Mouse (Mus musculus) B cell, adult 2 months (primary cell): ENCODE data around the gene Hnrnpll.
A peak's percentile ranks its signal among the peaks of the same experiment; 100 is the strongest.

ENCODE experiments used
- DNase-seq, 2 experiments: peaks; one replicate each; pipeline ENCODE4 v3.0.0; 2022

The Hnrnpll gene

GRCm38 (mm10) chr17:80061783-80062619 is at the start of gene Hnrnpll:
Gene Hnrnpll, minus strand, starts transcription at chr17:80062334.
- DNase-seq, result peak; percentile 63 to 69

DNA sequence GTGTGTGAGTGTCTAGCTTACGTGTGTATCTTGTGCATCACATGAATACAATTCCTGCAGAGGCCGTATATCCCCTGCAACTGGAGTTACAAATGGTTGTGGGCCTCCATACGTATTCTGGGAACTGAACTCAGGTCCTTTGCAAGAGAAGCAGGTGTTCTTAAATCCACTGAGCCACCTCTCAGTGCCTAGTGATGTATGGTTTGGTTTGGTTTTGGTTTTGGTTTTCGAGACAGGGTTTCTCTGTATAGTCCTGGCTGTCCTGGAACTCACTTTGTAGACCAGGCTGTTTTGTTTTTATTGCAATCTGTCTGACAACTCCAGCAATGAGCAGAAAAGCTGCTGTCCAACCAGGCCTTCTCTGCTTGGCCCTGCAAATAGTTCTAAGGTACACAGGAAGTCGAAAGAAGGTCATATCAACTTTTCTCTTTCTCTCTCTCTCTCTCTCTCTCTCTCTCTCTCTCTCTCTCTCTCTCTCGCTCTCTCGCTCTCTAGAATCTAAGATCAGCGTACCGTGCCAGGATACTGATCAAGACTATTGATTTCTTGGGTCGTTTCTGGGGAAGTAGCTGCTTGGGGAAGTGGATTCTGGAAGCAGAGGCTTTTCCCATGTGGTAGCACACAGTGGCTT is 43.3 kb upstream of the Hnrnpll start:
- no peak for DNase-seq

DNA sequence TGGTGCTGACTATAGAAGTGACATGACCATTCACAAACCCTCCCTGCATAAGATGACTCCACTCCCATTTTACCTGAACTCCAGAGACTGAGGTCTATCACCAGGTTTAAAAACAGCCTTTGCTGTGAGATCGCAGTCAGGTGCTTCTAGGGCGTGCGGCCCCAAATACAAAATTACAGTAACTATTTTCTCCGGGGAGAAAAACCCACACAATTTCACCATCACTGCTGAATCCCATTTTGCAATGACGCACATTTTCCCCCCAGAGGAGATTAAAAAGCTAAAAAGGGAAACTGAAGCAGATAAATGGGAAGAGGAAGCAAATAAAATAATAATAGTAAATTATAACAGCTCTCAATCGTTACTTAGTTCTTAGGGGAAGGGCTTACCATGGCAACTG is 37.7 kb upstream of the Hnrnpll start:
- no peak for DNase-seq

DNA sequence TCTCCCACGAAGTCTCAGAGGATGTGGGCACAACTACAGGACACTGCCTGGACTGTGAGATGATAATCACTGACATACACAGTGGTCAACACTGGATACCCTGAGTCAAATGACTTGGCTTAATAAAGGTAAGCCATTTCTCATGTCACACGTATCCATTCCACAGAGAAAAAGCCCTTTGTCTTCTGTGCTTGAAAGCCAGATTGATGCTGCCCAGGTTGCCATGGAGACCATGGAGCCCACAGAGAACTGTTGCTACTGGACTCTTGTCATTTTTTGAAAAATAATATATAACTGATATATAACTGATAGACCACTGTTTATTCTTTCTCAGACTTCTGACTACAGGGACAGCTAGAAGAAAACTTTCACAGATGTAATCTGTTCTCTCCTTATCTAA is 35.1 kb upstream of the Hnrnpll start:
- no peak for DNase-seq

- DNase-seq, result no peak
Observed at GRCm38 (mm10) chr17:80096720-80097114, 34.6 kb upstream of the Hnrnpll start.

DNA sequence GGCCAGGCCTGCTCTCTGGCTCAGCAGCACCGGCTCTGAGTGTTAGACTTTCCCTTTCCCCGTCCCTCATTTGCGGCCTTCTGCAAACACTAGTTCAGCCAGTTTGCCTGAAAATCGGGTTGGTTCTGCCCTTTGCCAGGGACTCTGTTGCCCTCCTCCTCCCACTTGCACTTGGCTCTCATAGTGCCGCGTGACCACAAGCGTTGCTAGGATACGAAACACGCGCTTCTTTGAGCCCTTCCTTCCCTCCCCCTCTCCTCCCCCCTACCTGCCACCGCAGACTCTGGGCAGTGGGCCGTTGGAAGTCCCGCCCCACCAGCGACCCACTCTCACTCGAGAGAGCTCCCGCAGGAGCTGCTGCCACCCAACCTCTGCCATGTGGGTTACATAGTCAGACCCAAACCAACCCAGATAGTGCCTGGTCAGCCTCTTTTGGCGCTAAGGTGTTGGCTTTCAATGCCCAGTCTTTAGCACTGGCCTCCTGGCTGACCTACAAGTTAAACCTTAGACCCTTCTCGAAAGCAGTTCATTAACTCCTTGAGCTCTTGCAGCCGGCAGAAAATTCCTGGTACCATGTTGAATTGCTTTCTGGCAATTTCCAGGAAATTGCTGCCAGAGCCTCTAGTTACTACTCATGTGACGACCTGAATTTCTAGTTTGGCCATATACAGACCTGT is 34.0 kb upstream of the Hnrnpll start:
- no peak for DNase-seq

DNA sequence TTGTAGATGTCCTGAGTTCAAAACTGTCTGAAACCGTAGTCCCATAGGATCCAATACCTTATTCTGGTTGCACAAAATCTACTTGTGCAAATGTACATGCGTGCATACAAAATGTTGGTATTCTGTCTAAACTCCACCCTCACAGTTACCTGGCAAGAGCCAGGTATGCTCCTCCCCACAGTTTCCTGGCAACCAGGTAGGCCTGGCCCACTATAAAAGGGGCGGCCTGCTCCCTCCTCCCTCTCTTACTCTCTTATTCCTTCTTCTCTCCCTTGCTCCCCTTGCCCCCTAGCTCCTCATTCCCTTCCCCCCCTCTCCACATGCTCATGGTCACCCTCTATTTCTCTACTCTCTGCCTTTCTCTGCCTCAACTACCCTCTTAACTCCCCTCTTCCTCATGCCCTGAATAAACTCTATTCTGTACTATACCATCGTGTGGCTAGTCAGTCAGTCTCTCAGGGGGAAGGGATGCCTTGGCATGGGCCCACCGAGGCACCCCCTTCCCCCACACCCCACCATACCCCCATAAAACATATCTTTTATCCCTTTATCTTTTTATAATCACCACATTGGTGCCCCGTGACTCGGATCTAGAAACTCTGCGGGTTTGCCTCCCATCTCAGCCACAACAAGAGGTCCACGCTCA is 33.2 kb upstream of the Hnrnpll start:
- no peak for DNase-seq

DNA sequence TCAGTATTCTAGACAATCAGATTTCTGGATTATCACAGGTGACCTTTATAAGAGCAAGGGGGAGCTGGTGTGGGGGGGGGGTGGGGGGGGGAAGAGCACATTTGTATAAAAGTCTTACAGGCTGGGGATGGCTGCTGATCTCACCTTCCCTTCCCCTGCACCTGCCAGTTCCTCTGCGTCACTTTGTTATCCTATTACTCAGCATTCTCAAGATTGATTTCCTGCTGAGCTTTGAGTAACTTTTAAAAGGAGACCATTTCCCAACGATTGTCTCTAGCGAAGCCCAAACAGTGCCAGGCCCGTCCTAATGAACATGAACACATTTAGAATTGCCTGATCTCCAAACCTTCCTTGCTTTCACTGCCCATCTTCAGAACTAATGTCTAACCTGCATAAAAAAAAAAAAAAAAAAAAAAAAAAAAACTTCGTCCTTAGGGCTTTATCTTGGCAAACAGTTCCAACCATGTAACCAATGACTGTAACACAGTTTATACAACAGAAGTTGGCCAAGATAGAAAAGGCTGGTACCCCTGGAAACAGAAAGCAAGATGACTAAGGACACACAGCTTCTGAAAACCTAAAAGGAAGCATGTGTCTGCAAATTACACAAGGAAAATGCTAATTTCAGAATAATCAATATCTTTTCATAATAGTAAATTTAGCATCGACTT is 29.9 kb upstream of the Hnrnpll start:
- DNase-seq, result no peak

GRCm38 (mm10) chr17:80090551-80090950 is 28.4 kb upstream of the Hnrnpll start:
- DNase-seq, result no peak

DNA sequence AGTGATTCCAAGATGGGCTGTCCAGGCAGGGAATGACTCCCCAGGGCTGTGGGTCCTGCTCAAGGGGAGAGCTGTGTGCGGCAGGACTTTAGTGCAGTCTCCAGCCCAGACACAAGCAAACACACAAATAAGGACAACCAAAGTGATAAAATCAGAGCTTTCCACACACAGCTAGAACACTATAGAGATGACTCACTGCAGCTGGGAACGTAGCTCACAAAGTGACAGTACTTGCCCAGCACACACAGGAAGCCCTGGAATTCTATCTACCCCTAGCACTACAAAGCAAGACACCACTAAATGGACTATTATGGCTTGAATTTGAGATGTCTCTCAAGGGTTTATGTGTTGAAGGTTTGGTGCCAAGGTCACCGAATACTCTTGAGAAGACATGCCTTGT is 26.0 kb upstream of the Hnrnpll start:
- no peak for DNase-seq

- DNase-seq, result no peak
Observed at GRCm38 (mm10) chr17:80086591-80086990, 24.5 kb upstream of the Hnrnpll start.

DNA sequence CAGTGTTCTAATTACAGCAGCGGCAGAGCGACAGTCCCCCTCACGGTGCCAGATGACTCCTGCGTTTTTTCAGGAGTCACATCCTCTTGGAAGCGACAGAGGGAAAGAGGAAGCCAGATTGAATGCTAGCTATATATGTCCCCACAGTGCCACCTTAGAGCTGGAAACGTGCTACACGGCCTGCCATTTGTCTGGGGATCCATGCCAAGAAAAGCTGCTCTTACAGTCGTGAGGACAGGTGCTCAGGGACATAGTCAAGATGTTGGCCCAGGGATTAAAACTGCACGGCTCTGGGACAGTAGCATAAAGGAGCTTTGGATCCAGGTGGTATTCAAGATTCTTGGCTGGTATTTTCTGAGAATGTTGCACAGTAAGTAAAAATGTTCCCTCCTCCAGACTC is 22.3 kb upstream of the Hnrnpll start:
- no peak for DNase-seq

DNA sequence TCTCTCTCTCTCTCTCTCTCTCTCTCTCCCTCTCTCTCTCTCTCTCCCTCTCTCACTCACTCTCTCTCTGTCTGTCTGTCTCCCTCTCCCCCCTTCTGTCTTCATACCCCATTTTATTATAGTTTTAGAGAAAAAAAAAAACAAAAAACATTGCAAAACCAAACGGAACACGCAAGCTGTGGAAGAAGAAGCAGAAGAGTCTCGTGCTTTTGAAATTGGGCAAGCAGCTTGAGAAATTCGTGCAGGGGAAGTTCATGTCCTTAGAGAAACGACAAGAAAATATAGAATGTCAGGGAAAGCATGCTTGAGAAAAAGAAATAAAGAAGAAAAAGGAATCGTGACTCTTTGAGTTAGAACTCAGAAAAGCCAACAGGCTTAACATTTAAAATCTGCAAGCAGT is 21.1 kb upstream of the Hnrnpll start:
- no peak for DNase-seq

GRCm38 (mm10) chr17:80078726-80079125 is 16.6 kb upstream of the Hnrnpll start:
- no peak for DNase-seq

GRCm38 (mm10) chr17:80067257-80067656 is 5.1 kb upstream of the Hnrnpll start:
- peak in 1 of 2 experiments; percentile 18 for DNase-seq

DNA sequence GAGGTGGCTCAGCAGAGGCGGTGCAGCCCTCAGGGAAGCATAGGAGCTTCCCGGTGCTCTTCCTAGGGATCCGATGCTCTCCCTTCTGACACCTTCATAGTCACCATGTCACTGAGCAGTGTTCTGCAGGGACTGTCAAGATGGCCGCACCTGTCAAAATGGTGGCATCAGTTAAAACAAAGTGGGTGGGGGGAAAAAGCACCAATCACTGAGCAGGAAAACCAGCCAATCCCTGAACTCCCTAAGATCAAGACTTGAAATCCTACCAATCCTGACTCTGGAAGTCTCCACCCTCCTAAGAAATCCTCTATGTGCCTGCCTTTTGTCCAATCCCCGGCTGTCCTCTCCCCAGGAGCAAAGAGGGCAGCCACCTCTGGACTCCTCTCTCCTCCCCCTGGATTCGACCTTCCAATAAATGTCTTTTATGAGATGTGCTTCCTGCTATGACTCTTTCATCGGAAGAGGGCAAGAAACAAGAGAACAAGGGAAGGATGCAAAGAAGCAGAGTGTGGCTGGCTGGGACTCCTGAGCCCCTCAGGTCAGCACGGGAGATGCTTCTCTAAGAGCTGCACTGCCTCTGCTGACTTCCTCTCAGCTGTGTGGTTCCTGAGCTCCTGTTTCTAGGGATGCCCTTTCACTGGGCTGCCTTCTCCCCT is 1.8 kb upstream of the Hnrnpll start:
- DNase-seq, result no peak

DNA sequence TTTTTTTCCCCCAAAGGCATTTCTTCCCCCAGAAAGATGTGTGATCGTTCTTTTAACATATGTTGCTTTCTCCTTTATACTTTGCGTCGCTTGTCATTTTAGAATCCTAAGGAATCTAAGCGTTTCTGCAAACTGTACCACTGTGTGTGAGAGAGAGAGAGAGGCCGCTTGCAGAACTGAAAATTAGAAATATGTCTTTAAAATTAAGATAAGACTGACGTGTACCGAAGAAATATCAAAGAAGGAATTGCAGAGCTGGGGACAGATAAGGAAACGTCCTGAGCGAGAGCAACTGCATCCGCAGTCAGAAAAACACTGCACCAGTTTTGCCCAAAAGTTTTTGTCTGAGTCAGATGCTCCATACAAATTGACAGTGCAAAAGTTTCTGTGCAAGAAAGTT is 1.3 kb upstream of the Hnrnpll start:
- no peak for DNase-seq

GRCm38 (mm10) chr17:80062620-80063010 is 481 bp upstream of the Hnrnpll start:
- DNase-seq, result peak in 1 of 2 experiments; percentile 24

- DNase-seq, result peak; percentile 28 to 39
Observed at GRCm38 (mm10) chr17:80060828-80061782, 1.0 kb downstream of the Hnrnpll start.

DNA sequence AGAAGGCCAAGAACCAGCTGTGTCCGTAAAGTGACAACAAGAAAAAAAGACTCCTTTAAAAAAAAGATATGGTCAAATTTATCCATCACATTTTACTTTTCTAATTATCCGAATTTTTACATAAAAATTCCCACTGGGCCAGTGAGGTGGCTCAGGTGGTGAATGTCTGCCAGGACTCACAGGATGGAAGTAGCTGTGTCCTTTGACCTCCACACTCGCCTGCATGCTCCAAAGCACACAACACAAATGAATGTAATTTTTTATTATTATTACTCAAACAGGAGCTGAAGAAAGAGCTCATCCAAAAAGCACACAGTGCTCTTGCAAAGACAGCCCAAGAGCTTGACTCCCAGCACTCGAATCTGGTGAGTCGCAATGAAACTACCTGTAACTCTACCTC is 2.0 kb downstream of the Hnrnpll start:
- no peak for DNase-seq

GRCm38 (mm10) chr17:80059731-80060130 is 2.4 kb downstream of the Hnrnpll start:
- DNase-seq, result no peak
